ENCODE assay signal across 18 mouse cellular contexts in genomic region chr1:167115121-167115520, GRCm38 (mm10).
A peak's percentile ranks its signal among the peaks of the same experiment; 100 is the strongest.
DNase-seq lines count a peak whose midpoint lies in the region; ATAC-seq lines count a peak whose summit lies in the region.
"Had no signal": no experiment of that assay in that cellular context is flagged by ENCODE, and none has a peak within 500 bp of the region (broad histone marks: within the 10 kb centered on the region; RNA-seq: fewer than 3 reads in every experiment).

No protein-coding gene starts in this region.

- peak; percentile 10 for DNase-seq in cerebellum, adult 9-11 months
- no peak for DNase-seq in cerebellum, adult 11 months
- DNase-seq in hindbrain, embryonic 10.5 days (ENCODE audit: low spot score) = no peak
- peak; percentile 82 for DNase-seq in Muller cell, postnatal 12 days (ENCODE audit: inconsistent ontology term)
- no peak for DNase-seq in adrenal gland, adult 18-20 months (ENCODE audit: low spot score in 2 of 2)
- DNase-seq in adipocyte (ENCODE audit: low spot score) = no peak
- DNase-seq: adrenal gland, postnatal 36 days; gastrocnemius, postnatal 25 days; kidney, adult 18-20 months; kidney, postnatal 25 days; liver, postnatal 0 days had no signal

- WGBS in hindbrain, embryonic 13.5 days = 30% methylated on average over 4 of the region's 4 CpGs
- 33% methylated on average over 4 of the region's 4 CpGs for WGBS in hindbrain, embryonic 10.5 days
- WGBS in forebrain, embryonic 16.5 days = 16% methylated on average over 4 of the region's 4 CpGs

- ATAC-seq in hindbrain, embryonic 13.5 days (ENCODE audit: low FRiP score) = peak; percentile 40; the same call in 1 of the 2 replicates
- ATAC-seq in forebrain, embryonic 16.5 days = peak; percentile 5; the same call in 1 of the 2 replicates
- ATAC-seq: liver, postnatal 0 days had no signal

- no peak overlapping the region for H3K4me2 ChIP-seq in hindbrain, embryonic 13.5 days
- H3K4me2 ChIP-seq in forebrain, embryonic 16.5 days (ENCODE audit: low read length) = no peak overlapping the region
- H3K4me2 ChIP-seq: embryonic facial prominence, embryonic 13.5 days; neural tube, embryonic 12.5 days had no signal

- no peak overlapping the region for H3K9ac ChIP-seq in hindbrain, embryonic 13.5 days
- no peak overlapping the region for H3K9ac ChIP-seq in forebrain, embryonic 16.5 days (replicated peaks; ENCODE audit: low read depth, low read length)
- H3K9ac ChIP-seq: embryonic facial prominence, embryonic 13.5 days; liver, postnatal 0 days; neural tube, embryonic 12.5 days had no signal

- H3K4me1 ChIP-seq in hindbrain, embryonic 13.5 days (replicated peaks) = peaks cover 24% of the 10 kb centered on the region
- peaks cover 22% of the 10 kb centered on the region for H3K4me1 ChIP-seq in hindbrain, embryonic 10.5 days (replicated peaks)
- peaks cover 41% of the 10 kb centered on the region for H3K4me1 ChIP-seq in forebrain, embryonic 16.5 days (replicated peaks; ENCODE audit: control insufficient read depth, insufficient read depth, low read length)
- H3K4me1 ChIP-seq: embryonic facial prominence, embryonic 13.5 days; heart, embryonic 10.5 days; limb, embryonic 10.5 days had no signal

- H3K27ac ChIP-seq in hindbrain, embryonic 13.5 days = no peak overlapping the region
- no peak overlapping the region for H3K27ac ChIP-seq in hindbrain, embryonic 10.5 days
- no peak overlapping the region for H3K27ac ChIP-seq in forebrain, embryonic 16.5 days (ENCODE audit: low read length)
- H3K27ac ChIP-seq: embryonic facial prominence, embryonic 13.5 days; heart, embryonic 10.5 days; limb, embryonic 10.5 days; neural tube, embryonic 12.5 days had no signal

- H3K9me3 ChIP-seq in hindbrain, embryonic 13.5 days = no peaks in the 10 kb centered on the region
- H3K9me3 ChIP-seq in hindbrain, embryonic 10.5 days = no peaks in the 10 kb centered on the region
- H3K9me3 ChIP-seq in forebrain, embryonic 16.5 days (ENCODE audit: control insufficient read depth, low read length) = no peaks in the 10 kb centered on the region
- H3K9me3 ChIP-seq: embryonic facial prominence, embryonic 13.5 days; heart, embryonic 10.5 days; limb, embryonic 10.5 days; neural tube, embryonic 12.5 days had no signal

- H3K36me3 ChIP-seq in hindbrain, embryonic 13.5 days = no peaks in the 10 kb centered on the region
- H3K36me3 ChIP-seq in hindbrain, embryonic 10.5 days = no peaks in the 10 kb centered on the region
- H3K36me3 ChIP-seq in forebrain, embryonic 16.5 days (ENCODE audit: control insufficient read depth, insufficient read depth) = no peaks in the 10 kb centered on the region
- H3K36me3 ChIP-seq: embryonic facial prominence, embryonic 13.5 days; G1E; heart, embryonic 10.5 days; limb, embryonic 10.5 days; neural tube, embryonic 12.5 days had no signal

- no peaks in the 10 kb centered on the region for H3K27me3 ChIP-seq in hindbrain, embryonic 13.5 days
- no peaks in the 10 kb centered on the region for H3K27me3 ChIP-seq in hindbrain, embryonic 10.5 days (ENCODE audit: insufficient read depth, poor library complexity, severe bottlenecking)
- no peaks in the 10 kb centered on the region for H3K27me3 ChIP-seq in forebrain, embryonic 16.5 days (replicated peaks; ENCODE audit: control insufficient read depth, insufficient read depth, low read length)
- H3K27me3 ChIP-seq: embryonic facial prominence, embryonic 13.5 days; neural tube, embryonic 12.5 days had no signal

- no peak overlapping the region for H3K4me3 ChIP-seq in hindbrain, embryonic 13.5 days
- H3K4me3 ChIP-seq in hindbrain, embryonic 10.5 days = no peak overlapping the region
- H3K4me3 ChIP-seq in forebrain, embryonic 16.5 days (replicated peaks; ENCODE audit: low read length) = no peak overlapping the region
- H3K4me3 ChIP-seq: embryonic facial prominence, embryonic 13.5 days; heart, embryonic 10.5 days; limb, embryonic 10.5 days; neural tube, embryonic 12.5 days had no signal

Comparison
In these comparisons a context has a peak if more than half of its experiments do, and no peak if none do; other contexts are left out.
1. DNase-seq: peak in cerebellum, adult 9-11 months (single experiment) and Muller cell, postnatal 12 days (single experiment); none in cerebellum, adult 11 months (single experiment), hindbrain, embryonic 10.5 days (single experiment), adrenal gland, adult 18-20 months (0 of 2) and adipocyte (single experiment).